Mouse (Mus musculus) liver, adult 2 months (tissue): ENCODE measurements around the gene Cpxm2.

ENCODE experiments used
- CTCF ChIP-seq: fragments of 200-500 bp; IDR thresholded peaks from 2 replicates; pipeline ENCODE4 v1.5.1; 2011; ENCODE audit warnings: low read depth, low read length, control low read depth
- POLR2A ChIP-seq: fragments of 200-500 bp; IDR thresholded peaks from 2 replicates; pipeline ENCODE4 v1.6.1; 2011; ENCODE audit warnings: low read length, control low read depth; ENCODE audit not compliant: insufficient read depth; ENCODE audit errors: extremely low read depth

GRCm38 (mm10) chr7:132110308-132110707 lies 44.2 kb downstream of the Cpxm2 start:
- TF ChIP-seq CTCF (no peak), POLR2A (no peak)
